Mouse (Mus musculus): ENCODE results near the gene Gch1. TPM values are rescaled to one million over a fixed set of nuclear protein-coding genes. Genes with fewer than 3 reads are reported as not detected.

Gch1 gene
- total RNA-seq (2015) (1.9 and 2.6 TPM in 2 replicates), total RNA-seq (2017) (1.7 TPM in 2 replicates)

DNA sequence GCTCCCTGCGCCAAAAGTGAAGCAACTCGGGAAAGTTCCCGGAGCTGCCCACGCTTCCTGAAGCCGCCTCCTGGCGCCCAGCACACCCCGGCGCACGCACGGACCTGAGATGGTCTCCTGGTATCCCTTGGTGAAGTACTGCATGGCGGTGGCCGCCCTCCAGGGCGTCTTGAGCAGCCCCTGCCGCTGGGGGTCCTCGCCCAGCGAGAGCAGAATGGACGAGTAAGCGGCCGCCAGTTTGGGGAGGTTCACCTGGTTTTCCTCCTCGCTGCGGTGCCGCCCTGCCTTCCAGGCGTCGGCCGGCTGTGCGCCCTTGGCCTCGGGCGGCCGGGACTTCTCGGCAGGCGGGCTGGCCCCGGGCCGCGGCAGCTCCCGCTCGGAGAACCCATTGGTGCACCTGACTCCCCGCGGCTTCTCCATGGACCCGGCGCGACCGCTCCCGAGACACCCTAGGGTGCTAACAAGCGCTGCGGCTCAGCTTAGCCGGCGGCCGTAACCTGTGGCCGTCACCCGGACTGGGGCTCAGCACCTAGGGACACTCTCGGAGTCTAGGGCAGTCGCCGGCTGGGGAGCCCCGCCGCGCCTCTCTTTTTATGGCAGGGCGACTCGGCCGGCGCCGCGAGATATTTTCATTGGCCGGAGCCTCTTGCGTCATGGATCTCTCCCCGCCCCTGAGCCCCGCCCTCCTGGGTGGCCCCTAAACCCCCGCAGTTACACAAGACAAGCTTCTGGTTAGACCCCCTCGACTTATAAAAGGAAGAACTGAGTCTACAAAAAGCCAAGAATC is at the start of gene Gch1:
TSS of gene Gch1 (minus strand) at position 566 of the 787 bp plus-strand sequence.
- ATAC-seq (replicated peaks; ENCODE audit: poor library complexity), result peak; percentile 70

DNA sequence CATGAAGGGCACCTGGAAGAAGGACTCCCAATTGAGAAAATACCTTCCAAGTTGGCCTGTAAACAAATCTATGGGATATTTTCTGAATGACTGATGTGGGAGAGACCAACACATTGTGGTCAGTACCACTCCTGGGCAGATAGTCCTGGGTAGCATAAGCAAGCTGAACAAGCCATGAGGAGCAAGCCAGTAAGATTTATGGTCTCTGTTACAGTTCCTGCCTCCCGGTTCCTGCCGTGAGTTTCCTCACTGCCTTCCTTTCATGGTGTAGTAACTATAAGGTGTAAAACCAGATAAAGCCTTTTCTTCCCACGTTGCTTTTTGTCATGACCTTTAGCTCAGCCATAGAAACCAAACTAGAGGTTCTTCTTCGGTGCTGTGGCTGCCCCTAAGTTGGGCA is 48.1 kb upstream of the Gch1 start:
- ATAC-seq (replicated peaks; ENCODE audit: poor library complexity), result no peak

GRCm38 (mm10) chr14:47236491-47236890 is 47.3 kb upstream of the Gch1 start:
- no peak for ATAC-seq (replicated peaks; ENCODE audit: poor library complexity)

DNA sequence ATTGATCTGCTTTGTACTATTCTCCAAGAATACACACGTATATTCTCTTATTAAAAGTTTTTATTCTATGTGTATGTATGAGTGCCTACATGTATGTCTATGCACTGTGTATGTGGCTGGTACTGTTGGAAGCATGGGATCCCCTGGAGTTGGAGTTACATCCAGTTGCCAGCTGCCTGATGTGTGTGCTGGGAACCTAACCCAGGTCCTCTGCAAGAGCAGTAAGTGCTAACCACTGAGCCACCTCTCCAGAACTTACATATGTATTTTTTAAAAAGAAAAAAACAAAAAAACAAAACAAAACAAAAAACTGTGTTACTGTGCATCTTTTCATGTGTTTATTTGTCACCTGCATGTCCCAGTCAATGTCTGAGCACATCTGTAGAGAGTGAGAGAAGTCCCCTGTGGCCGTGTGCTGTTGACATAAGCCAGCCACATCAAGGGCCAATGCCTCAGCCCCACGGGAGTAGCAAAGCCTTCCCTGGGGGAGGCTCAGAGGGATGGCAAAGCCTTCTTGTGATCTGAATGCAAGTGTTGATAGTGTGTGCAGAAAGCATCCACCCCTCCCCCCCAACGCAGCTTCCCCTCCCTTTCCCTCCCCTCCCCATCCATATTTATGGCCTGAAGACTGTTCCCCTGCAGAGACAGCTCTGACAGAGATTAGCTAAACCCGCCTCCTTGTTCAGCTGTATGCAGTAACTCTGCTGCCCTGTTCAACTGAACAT is 45.5 kb upstream of the Gch1 start:
- ATAC-seq (replicated peaks; ENCODE audit: poor library complexity), result no peak

GRCm38 (mm10) chr14:47234032-47234431 is 44.8 kb upstream of the Gch1 start:
- peak; percentile 80 for ATAC-seq (replicated peaks; ENCODE audit: poor library complexity)

GRCm38 (mm10) chr14:47233602-47234001 is 44.4 kb upstream of the Gch1 start:
- ATAC-seq (replicated peaks; ENCODE audit: poor library complexity), result peak; percentile 91

GRCm38 (mm10) chr14:47229796-47230376 is 40.7 kb upstream of the Gch1 start:
- ATAC-seq (replicated peaks; ENCODE audit: poor library complexity), result no peak

DNA sequence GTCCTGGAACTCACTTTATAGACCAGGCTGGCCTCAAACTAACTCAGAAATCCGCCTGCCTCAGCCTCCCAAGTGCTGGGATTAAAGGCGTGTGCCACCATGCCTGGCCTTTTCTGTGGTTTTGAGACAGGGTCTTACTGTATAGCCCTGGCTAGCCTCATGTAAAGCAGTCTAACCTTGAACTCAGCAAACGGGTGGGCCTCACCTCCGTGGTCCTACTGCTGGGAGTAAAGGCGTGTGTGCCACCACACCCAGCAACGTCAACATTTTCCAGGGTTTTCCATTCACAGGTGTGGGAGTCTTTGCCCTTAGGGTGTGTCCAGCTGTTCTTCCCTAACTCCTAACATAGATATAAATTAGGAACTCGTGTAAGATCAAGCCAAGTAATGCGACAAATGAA is 36.7 kb upstream of the Gch1 start:
- ATAC-seq (replicated peaks; ENCODE audit: poor library complexity), result no peak

DNA sequence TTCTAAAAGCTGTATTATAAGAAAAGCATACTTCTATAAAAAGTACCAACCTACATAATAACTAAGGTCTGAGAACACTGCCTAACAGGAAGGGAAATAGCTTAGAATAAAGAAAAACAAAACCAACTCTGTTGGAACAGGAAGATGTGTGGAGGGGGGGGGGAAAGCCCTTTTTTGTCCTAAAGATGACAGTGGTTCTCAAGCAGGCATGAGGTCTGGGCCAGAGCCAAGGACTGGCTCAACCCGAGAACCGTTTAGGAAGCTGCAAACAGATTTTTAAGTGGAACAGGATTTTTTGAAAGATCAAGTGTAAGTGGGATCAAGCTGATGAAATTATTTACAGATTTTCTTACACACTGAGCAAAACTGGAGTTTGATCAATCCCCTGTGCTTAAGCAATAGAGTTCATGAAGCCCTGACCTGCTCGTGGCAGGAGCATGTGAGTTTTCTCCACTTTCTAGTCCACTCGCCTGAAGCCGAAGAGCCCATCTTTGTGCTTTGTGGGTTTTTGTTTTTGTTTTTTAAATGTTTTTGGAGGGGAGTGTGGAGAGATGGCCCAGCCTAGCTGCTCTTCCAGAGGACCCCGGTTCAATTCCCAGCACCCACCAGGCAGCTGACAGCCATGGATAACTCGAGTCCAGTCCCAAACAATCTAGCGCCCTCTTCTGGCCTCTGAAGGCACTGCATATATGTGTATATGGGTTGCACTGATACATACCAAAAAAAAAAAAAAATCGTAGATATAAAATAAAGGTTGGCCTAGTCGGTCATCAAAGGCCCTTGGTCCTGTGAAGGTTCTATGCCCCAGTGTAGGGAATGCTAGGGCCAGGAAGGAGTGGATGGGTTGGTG is 35.5 kb upstream of the Gch1 start:
- no peak for ATAC-seq (replicated peaks; ENCODE audit: poor library complexity)

- ATAC-seq (replicated peaks; ENCODE audit: poor library complexity), result no peak
Observed at GRCm38 (mm10) chr14:47222631-47223450, 33.6 kb upstream of the Gch1 start.

GRCm38 (mm10) chr14:47221567-47221966 is 32.4 kb upstream of the Gch1 start:
- no peak for ATAC-seq (replicated peaks; ENCODE audit: poor library complexity)

DNA sequence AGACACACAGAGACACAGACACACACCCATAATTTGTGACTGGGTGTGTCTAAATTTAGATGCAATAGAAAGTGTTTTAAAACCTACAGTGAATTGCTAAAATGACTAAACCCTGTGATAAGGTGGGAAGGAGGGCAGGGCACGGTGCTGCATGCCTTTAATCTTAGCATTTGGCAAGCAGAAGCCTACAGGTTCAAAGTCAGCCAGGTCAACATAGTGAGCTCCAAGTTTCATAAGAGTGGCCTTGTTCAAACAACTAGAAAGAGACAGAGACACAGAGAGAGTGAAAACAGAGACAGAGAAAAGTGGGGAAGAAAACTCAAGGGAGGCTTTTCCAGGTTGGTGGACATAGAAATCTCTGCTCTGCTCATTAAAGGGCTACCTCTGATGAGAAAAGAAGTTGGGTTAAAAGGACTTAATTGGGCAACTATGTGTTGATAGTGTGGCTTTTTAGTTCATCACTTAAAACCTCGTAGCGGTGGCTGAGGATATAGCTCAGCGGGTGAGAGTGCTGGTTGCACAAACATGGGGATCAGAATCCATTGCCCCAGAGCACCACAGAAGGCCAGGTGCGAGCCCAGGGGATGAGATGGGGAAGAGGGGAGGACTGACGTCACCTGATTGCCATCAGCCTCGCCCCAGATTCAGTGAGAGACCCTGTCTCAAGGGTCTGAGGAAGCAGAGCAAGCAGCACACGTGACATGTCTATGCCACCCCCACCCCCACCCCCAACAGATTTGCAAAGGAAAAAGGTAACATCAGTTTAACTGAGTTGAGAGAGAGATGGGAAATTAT is 31.2 kb upstream of the Gch1 start:
- ATAC-seq (replicated peaks; ENCODE audit: poor library complexity), result no peak

DNA sequence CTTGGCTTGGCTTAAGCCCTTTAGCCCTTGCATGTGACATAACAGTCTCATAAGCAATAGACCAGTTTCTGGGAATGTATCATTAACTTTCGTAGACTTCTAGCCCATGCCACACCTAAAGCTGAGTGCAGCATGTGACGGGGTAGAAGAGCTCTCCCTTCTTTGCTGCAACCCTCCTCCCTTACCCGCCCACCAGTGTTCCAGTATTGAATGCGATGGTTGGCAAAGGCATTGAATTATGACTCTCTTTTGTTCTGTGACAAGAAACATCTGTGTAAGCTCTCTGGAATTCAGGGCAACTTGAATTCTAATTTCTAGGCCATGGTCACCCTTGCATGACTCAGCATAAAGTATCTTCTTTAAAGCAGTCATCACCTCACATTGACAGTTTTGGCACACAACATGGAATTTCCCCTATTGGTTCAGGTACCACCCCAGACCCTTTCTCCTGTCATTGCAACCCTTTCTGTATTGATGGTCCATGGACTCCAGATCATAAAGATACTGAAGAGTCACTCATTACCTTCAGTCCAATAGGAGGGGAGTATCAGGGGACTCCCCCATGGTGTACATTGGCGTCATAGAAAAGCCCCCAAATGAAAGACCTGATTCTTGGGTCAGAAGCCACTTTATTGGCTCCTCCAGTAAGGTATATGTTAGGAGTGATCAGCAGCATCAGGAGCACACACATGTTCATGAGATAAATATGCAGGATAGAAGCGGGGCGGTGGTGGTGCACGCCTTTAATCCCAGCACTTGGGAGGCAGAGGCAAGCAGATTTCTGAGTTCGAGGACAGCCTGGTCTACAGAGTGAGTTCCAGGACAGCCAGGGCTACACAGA is 29.8 kb upstream of the Gch1 start:
- no peak for ATAC-seq (replicated peaks; ENCODE audit: poor library complexity)

DNA sequence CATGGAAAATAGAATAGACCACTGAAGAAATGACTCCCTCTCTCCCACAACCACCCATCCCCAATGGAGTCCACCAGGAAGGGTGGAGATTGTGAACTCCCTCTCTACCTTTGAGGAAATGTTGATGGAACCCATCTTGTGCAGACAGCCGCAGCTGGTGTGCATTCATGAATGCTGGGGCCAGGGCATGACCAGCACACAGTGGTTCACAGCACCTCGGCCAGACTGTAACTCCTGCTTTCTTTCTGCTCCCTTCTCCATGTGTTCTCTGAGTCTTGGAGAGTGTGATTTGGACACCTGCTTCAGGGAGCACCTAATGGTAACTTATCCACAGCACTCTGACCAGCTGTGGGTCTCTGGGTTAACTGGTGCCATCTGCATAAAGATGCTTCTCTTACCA is 27.3 kb upstream of the Gch1 start:
- no peak for ATAC-seq (replicated peaks; ENCODE audit: poor library complexity)

DNA sequence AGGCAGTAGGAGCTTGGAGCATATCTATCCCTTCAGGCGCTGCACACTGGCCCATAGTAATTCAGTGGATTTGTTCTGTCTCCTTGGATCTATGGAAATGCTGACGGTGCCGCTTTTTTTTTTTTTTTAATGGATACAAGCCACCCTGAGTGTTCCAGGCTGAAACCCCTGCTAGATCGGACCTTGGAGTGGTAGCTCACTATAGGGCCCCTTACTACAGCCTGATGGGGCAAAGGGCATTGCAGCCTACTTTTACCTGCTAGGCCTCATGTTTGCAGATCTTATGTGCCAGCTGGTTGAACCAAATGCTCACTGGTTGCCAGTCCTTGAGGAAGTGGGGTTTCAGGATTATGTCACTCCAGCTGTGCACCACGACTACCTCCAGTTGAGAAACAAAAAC is 25.2 kb upstream of the Gch1 start:
- ATAC-seq (replicated peaks; ENCODE audit: poor library complexity), result no peak

DNA sequence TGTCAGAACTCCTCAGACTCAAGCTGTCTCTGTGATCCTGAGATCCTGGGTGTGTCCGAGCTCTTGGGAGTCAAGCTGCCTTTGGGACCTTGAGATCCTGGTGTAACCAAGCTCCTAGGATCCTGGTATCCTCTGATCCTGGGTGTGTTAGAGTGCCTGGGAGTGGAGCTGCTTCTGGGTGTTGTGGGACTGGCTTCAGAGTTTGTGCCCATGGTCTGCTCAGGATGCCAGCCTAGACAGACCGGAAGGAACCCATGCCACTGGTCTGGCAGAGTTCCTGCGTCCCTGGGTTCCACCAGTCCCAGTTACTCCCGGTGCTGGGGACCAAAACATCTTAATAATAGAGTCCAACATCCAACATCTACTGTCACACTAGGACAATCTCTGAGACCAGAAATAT is 24.1 kb upstream of the Gch1 start:
- ATAC-seq (replicated peaks; ENCODE audit: poor library complexity), result no peak

- ATAC-seq (replicated peaks; ENCODE audit: poor library complexity), result no peak
Observed at GRCm38 (mm10) chr14:47209669-47210164, 20.5 kb upstream of the Gch1 start.
